ENCODE assay signal across 8 mouse cellular contexts in genomic region chr2:128122891-128123771, GRCm38 (mm10). TPM values are rescaled to one million over a fixed set of nuclear protein-coding genes. Genes with fewer than 3 reads are reported as not detected.
A peak's percentile ranks its signal among the peaks of the same experiment; 100 is the strongest.
DNase-seq lines count a peak whose midpoint lies in the region; ATAC-seq and TF ChIP-seq lines count a peak whose summit lies in the region.

No protein-coding gene starts in this region.

- no peaks in the 10 kb centered on the region for H3K9me3 ChIP-seq in forebrain, postnatal 0 days (ENCODE audit: low read length)
- H3K9me3 ChIP-seq in intestine, embryonic 14.5 days (ENCODE audit: control insufficient read depth, low read length): no peaks in the 10 kb centered on the region
- H3K9me3 ChIP-seq in liver, embryonic 16.5 days (replicated peaks; ENCODE audit: control insufficient read depth, low read length): no peaks in the 10 kb centered on the region
- H3K9me3 ChIP-seq in neural tube, embryonic 14.5 days (ENCODE audit: control insufficient read depth, low read length): no peaks in the 10 kb centered on the region

- peaks cover 32% of the 10 kb centered on the region for H3K27me3 ChIP-seq in forebrain, postnatal 0 days (ENCODE audit: insufficient read depth, low read length)
- H3K27me3 ChIP-seq in intestine, embryonic 14.5 days (replicated peaks; ENCODE audit: control insufficient read depth, insufficient read depth, low read length): peaks cover 18% of the 10 kb centered on the region; the same call in 1 of the 2 replicates
- H3K27me3 ChIP-seq in liver, embryonic 16.5 days (ENCODE audit: control insufficient read depth, insufficient read depth, low read depth, low read length): peaks cover 45% of the 10 kb centered on the region
- peaks cover 13% of the 10 kb centered on the region for H3K27me3 ChIP-seq in neural tube, embryonic 14.5 days (ENCODE audit: control insufficient read depth, insufficient read depth, low read length)

- no peaks in the 10 kb centered on the region for H3K36me3 ChIP-seq in forebrain, postnatal 0 days (ENCODE audit: insufficient read depth)
- no peaks in the 10 kb centered on the region for H3K36me3 ChIP-seq in intestine, embryonic 14.5 days (ENCODE audit: control insufficient read depth, insufficient read depth, low read length)
- H3K36me3 ChIP-seq in liver, embryonic 16.5 days (ENCODE audit: control insufficient read depth, insufficient read depth): no peaks in the 10 kb centered on the region
- no peaks in the 10 kb centered on the region for H3K36me3 ChIP-seq in neural tube, embryonic 14.5 days (ENCODE audit: control insufficient read depth, insufficient read depth, low read length)

- 2% methylated on average over 40 of the region's 40 CpGs for WGBS in forebrain, postnatal 0 days
- WGBS in intestine, embryonic 14.5 days: 3% methylated on average over 40 of the region's 40 CpGs
- WGBS in liver, embryonic 16.5 days (ENCODE audit: insufficient replicate concordance): 1% methylated on average over 40 of the region's 40 CpGs
- WGBS in neural tube, embryonic 14.5 days: 3% methylated on average over 40 of the region's 40 CpGs

- H3K4me2 ChIP-seq in forebrain, postnatal 0 days (ENCODE audit: low read depth): peak overlapping the region; percentile 100
- peak overlapping the region; percentile 98 for H3K4me2 ChIP-seq in intestine, embryonic 14.5 days (ENCODE audit: low read length)
- peak overlapping the region; percentile 92 for H3K4me2 ChIP-seq in liver, embryonic 16.5 days (ENCODE audit: low read depth, low read length)
- peak overlapping the region; percentile 99 for H3K4me2 ChIP-seq in neural tube, embryonic 14.5 days (ENCODE audit: low read depth, low read length)

- no peak overlapping the region for H3K9ac ChIP-seq in forebrain, postnatal 0 days
- H3K9ac ChIP-seq in intestine, embryonic 14.5 days (ENCODE audit: low read length): no peak overlapping the region
- H3K9ac ChIP-seq in liver, embryonic 16.5 days (ENCODE audit: low read depth, low read length): no peak overlapping the region
- H3K9ac ChIP-seq in neural tube, embryonic 14.5 days (replicated peaks; ENCODE audit: low read depth, low read length): no peak overlapping the region

- peaks cover 9% of the 10 kb centered on the region for H3K4me1 ChIP-seq in forebrain, postnatal 0 days (ENCODE audit: insufficient read depth)
- peaks cover 22% of the 10 kb centered on the region for H3K4me1 ChIP-seq in intestine, embryonic 14.5 days (replicated peaks; ENCODE audit: control insufficient read depth, insufficient read depth, low read length)
- H3K4me1 ChIP-seq in liver, embryonic 16.5 days (ENCODE audit: control insufficient read depth, low read depth, low read length): peaks cover 22% of the 10 kb centered on the region
- H3K4me1 ChIP-seq in neural tube, embryonic 14.5 days (ENCODE audit: control insufficient read depth, insufficient read depth, low read length): peaks cover 17% of the 10 kb centered on the region

- peak; percentile 34; the same call in 1 of the 2 replicates for TF ChIP-seq CTCF in forebrain, postnatal 0 days (IDR thresholded peaks at IDR 0.05; ENCODE audit: low read depth)

- peak overlapping the region; percentile 21; the same call in 1 of the 2 replicates for H3K4me3 ChIP-seq in forebrain, postnatal 0 days (ENCODE audit: low read depth, low read length)
- H3K4me3 ChIP-seq in intestine, embryonic 14.5 days (ENCODE audit: low read depth, low read length): peak overlapping the region; percentile 8
- H3K4me3 ChIP-seq in liver, embryonic 16.5 days (ENCODE audit: low read depth, low read length): peak overlapping the region; percentile 88
- peak overlapping the region; percentile 3; the same call in 1 of the 2 replicates for H3K4me3 ChIP-seq in neural tube, embryonic 14.5 days (ENCODE audit: low read depth, low read length)

- no peak for ATAC-seq in forebrain, postnatal 0 days
- no peak for ATAC-seq in intestine, embryonic 14.5 days (replicated peaks; ENCODE audit: low FRiP score, low TSS enrichment, low read depth)
- ATAC-seq in liver, embryonic 16.5 days (ENCODE audit: low read depth): no peak
- ATAC-seq in neural tube, embryonic 14.5 days (ENCODE audit: low read depth): no peak

- no peak overlapping the region for H3K27ac ChIP-seq in forebrain, postnatal 0 days (ENCODE audit: low read depth, low read length)
- no peak overlapping the region for H3K27ac ChIP-seq in intestine, embryonic 14.5 days (ENCODE audit: low read depth)
- H3K27ac ChIP-seq in liver, embryonic 16.5 days (ENCODE audit: low read length): no peak overlapping the region
- no peak overlapping the region for H3K27ac ChIP-seq in neural tube, embryonic 14.5 days (ENCODE audit: low read depth, low read length)

- DNase-seq in cerebellum, adult 8-10 months: peak; percentile 11
- DNase-seq in cerebellum, adult 9-10 months: no peak
- peak; percentile 40 for DNase-seq in adrenal gland, postnatal 25 days
- peak; percentile 15 for DNase-seq in forebrain, postnatal 0 days
- DNase-seq in intestine, embryonic 14.5 days (ENCODE audit: low spot score): peak; percentile 70
- no peak for DNase-seq in ovary, postnatal 14 days (ENCODE audit: low spot score)

RNA-seq across cellular contexts. Expression of gene Bcl2l11, which starts 2.7 kb away (rescaled TPM):
- total RNA-seq in adrenal gland, postnatal 25 days (2021): 17.9 and 20.2 TPM in 2 replicates
- total RNA-seq in forebrain, postnatal 0 days (2014; rRNA removed): 5.2 and 11.2 TPM in 2 replicates
- 4.9 and 6.7 TPM in 2 replicates for polyA plus RNA-seq in forebrain, postnatal 0 days (2015; fragmentation: Nextera tagmentation; extraction: Ambion mirVana)
- 14.1 and 14.9 TPM in 2 replicates for polyA plus RNA-seq in intestine, embryonic 14.5 days (2014; fragmentation: Nextera tagmentation; extraction: Ambion mirVana)
- polyA plus RNA-seq in liver, embryonic 16.5 days (2015; fragmentation: Nextera tagmentation; extraction: Ambion mirVana): 5.5 and 6.0 TPM in 2 replicates
- polyA plus RNA-seq in neural tube, embryonic 14.5 days (2014; fragmentation: Nextera tagmentation; extraction: Ambion mirVana): 11.5 and 14.0 TPM in 2 replicates

Comparison
In these comparisons a context has a peak if more than half of its experiments do, and no peak if none do; other contexts are left out.
1. DNase-seq: peak in cerebellum, adult 8-10 months (single experiment), adrenal gland, postnatal 25 days (single experiment), forebrain, postnatal 0 days (single experiment) and intestine, embryonic 14.5 days (single experiment); none in cerebellum, adult 9-10 months (single experiment) and ovary, postnatal 14 days (single experiment).
2. H3K4me3 ChIP-seq: peak in every context shown above with its lines; median percentile 88 in liver, embryonic 16.5 days; 21 in forebrain, postnatal 0 days; 8 in intestine, embryonic 14.5 days; 3 in neural tube, embryonic 14.5 days.
3. Peak in every context shown above with its lines, with median percentiles within 50 percentile points of each other: H3K4me2 ChIP-seq.